Mouse (Mus musculus): ENCODE results near the gene Shroom4. TPM values are rescaled to one million over a fixed set of nuclear protein-coding genes. Genes with fewer than 3 reads are reported as not detected.
A peak's percentile ranks its signal among the peaks of the same experiment; 100 is the strongest.

Shroom4 gene
- polyA plus RNA-seq, 2 experiments, result 0.23 to 0.50 TPM

DNA sequence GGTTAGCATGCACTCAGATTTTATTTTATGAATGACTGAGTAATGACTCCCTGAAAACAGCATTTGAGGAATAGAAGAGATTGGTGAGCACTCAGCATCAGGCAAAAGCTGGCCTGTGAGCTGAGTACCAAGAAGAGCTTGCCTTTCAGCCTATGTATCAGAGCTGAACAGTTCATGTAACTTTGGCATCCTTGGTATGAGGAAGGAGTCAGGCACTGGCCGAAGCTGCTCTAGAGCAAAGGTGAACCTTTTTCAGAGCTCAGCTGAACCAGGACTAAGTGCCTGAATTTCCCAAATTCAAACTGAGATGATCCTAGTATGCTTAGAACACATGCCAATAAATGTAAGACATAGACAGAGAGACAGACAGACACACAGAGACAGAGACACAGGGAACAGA, 5.8 kb upstream of the Shroom4 start:
- Histone ChIP-seq H3K9ac (replicated peaks) (no peak overlapping the region), H3K9me3 (ENCODE audit: control insufficient read depth, low read length) (no peaks in the 10 kb centered on the region), H3K4me3 (ENCODE audit: insufficient read depth in 1 of 2, low read depth in 2 of 2, low read length in 2 of 2) (no peak overlapping the region), H3K27me3 (ENCODE audit: control insufficient read depth, insufficient read depth, low read length) (no peaks in the 10 kb centered on the region), H3K36me3 (replicated peaks; ENCODE audit: control insufficient read depth, insufficient read depth, low read depth) (no peaks in the 10 kb centered on the region), H3K4me2 (ENCODE audit: low read depth) (no peak overlapping the region), H3K27ac (no peak overlapping the region), H3K4me1 (replicated peaks; ENCODE audit: control insufficient read depth in 2 of 2, insufficient read depth in 2 of 2, low read length in 1 of 2) (no peaks in the 10 kb centered on the region)
- 47% methylated on average over 1 of the region's 1 CpGs for WGBS (ENCODE audit: insufficient replicate concordance)
- DNase-seq (ENCODE audit: low read depth in 3 of 3, low spot score in 3 of 3) (no peak), ATAC-seq (ENCODE audit: insufficient read depth) (no peak)
- TF ChIP-seq EP300 (IDR thresholded peaks at IDR 0.05; ENCODE audit: low read depth) (no peak), CTCF (IDR thresholded peaks at IDR 0.05; ENCODE audit: low read depth) (no peak)

DNA sequence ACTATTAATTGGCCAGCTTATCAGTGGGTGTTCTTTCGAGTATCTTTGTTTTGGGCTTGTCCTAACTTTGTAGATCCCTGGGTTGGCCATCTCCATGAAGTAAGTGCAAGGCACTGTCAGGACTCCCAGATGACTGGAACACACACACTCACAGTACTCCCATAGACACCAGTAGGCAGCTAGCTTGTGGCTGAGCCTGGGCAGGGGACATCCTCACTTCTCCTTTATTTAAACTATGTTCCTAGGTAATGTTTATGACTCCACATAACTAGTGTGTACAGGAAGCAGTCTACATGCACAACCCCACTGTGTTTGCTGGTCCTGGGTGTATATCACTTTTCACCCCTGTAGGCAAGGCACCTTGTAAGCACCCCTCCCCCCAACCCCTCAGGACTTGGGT, 461 bp upstream of the Shroom4 start:
- Histone ChIP-seq H3K4me3 (ENCODE audit: insufficient read depth in 1 of 2, low read depth in 2 of 2, low read length in 2 of 2) (no peak overlapping the region), H3K36me3 (replicated peaks; ENCODE audit: control insufficient read depth, insufficient read depth, low read depth) (no peaks in the 10 kb centered on the region), H3K4me2 (ENCODE audit: low read depth) (peak overlapping the region; percentile 61), H3K4me1 (replicated peaks; ENCODE audit: control insufficient read depth in 2 of 2, insufficient read depth in 2 of 2, low read length in 1 of 2) (peaks cover 0 to 2% of the 10 kb centered on the region in 2 experiments; a peak in 2 of 4 replicates), H3K9ac (replicated peaks) (no peak overlapping the region), H3K27ac (no peak overlapping the region), H3K27me3 (ENCODE audit: control insufficient read depth, insufficient read depth, low read length) (peaks cover 7% of the 10 kb centered on the region), H3K9me3 (ENCODE audit: control insufficient read depth, low read length) (no peaks in the 10 kb centered on the region)
- no peak for TF ChIP-seq CTCF (IDR thresholded peaks at IDR 0.05; ENCODE audit: low read depth)
- TF ChIP-seq EP300 (IDR thresholded peaks at IDR 0.05; ENCODE audit: low read depth), result no peak
- ATAC-seq (ENCODE audit: insufficient read depth) (no peak), DNase-seq (ENCODE audit: low read depth in 3 of 3, low spot score in 3 of 3) (no peak)
- WGBS (ENCODE audit: insufficient replicate concordance), result 11% methylated on average over 1 of the region's 1 CpGs

DNA sequence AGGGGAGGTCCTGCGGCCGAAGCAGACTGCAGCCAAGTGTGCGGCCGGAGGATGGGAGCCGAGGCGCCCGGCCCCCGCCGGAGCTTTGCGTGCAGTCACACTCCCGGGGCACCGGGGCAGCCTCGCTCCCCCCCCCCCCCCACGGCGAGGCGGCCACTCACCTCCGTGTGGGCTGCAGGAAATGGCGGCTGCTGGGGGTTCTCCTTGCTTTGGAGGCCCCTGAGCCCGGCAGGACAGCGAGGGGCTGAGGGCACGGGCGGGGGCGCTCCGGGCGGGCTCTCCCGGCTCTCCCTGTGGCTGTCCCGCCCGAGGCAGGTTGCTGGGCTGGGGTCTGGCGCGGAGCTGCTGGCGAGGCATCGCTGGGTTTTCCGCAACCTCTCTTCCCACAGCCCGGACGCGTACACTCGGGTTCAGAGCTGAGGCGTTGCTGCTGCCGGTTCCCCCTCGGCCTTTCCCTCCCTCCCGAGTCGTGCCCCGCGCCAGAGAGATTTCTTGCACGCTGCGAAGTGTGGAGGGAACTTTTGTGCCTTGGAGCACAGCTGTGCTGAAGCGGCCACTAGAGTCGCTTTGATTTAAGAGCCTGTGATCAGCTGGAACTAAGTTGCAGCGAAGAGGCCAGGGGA, 855 bp downstream of the Shroom4 start:
- Histone ChIP-seq H3K36me3 (replicated peaks; ENCODE audit: control insufficient read depth, insufficient read depth, low read depth) (no peaks in the 10 kb centered on the region), H3K4me1 (replicated peaks; ENCODE audit: control insufficient read depth in 2 of 2, insufficient read depth in 2 of 2, low read length in 1 of 2) (peaks cover 0 to 2% of the 10 kb centered on the region in 2 experiments; a peak in 2 of 4 replicates), H3K9ac (replicated peaks) (no peak overlapping the region), H3K4me3 (ENCODE audit: insufficient read depth in 1 of 2, low read depth in 2 of 2, low read length in 2 of 2) (peak overlapping the region; percentile 36 to 45), H3K4me2 (ENCODE audit: low read depth) (peak overlapping the region; percentile 61), H3K27ac (no peak overlapping the region), H3K9me3 (ENCODE audit: control insufficient read depth, low read length) (no peaks in the 10 kb centered on the region), H3K27me3 (ENCODE audit: control insufficient read depth, insufficient read depth, low read length) (peaks cover 7% of the 10 kb centered on the region)
- ATAC-seq (ENCODE audit: insufficient read depth), result no peak
- no peak for DNase-seq (ENCODE audit: low read depth in 3 of 3, low spot score in 3 of 3)
- TF ChIP-seq CTCF (IDR thresholded peaks at IDR 0.05; ENCODE audit: low read depth) (no peak), EP300 (IDR thresholded peaks at IDR 0.05; ENCODE audit: low read depth) (no peak)
- 10% methylated on average over 32 of the region's 49 CpGs for WGBS (ENCODE audit: insufficient replicate concordance)

DNA sequence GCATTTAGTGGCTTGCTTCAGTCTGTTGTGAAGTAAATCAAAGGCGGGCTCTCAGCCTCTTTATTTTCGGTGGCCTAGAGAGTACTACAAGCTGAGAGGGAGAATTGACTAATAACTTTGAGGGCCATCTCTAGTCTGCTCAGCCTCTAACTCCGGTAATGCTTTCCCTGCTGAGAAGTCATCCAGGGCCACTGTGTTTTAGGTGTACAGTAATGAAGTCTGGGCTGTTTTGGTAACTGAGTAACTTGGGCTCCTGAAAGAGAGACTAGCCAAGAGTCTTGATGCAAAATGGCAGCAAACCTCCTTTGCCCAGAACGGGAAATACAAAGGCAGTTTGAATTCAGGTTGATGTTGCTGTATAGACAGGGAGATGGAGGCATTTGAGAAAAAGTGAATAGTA, 3.3 kb downstream of the Shroom4 start:
- DNase-seq (ENCODE audit: low read depth in 3 of 3, low spot score in 3 of 3), result no peak
- no peak overlapping the region for H3K4me2 ChIP-seq (ENCODE audit: low read depth)
- no peaks in the 10 kb centered on the region for H3K9me3 ChIP-seq (ENCODE audit: control insufficient read depth, low read length)
- H3K27me3 ChIP-seq (ENCODE audit: control insufficient read depth, insufficient read depth, low read length), result peaks cover 7% of the 10 kb centered on the region
- ATAC-seq (ENCODE audit: insufficient read depth), result no peak
- no peak overlapping the region for H3K27ac ChIP-seq
- TF ChIP-seq EP300 (IDR thresholded peaks at IDR 0.05; ENCODE audit: low read depth) (no peak), CTCF (IDR thresholded peaks at IDR 0.05; ENCODE audit: low read depth) (no peak)
- H3K4me3 ChIP-seq (ENCODE audit: insufficient read depth in 1 of 2, low read depth in 2 of 2, low read length in 2 of 2), result no peak overlapping the region
- H3K9ac ChIP-seq (replicated peaks), result no peak overlapping the region
- WGBS (ENCODE audit: insufficient replicate concordance), result 60% methylated on average over 4 of the region's 4 CpGs
- no peaks in the 10 kb centered on the region for H3K36me3 ChIP-seq (replicated peaks; ENCODE audit: control insufficient read depth, insufficient read depth, low read depth)
- H3K4me1 ChIP-seq (replicated peaks; ENCODE audit: control insufficient read depth in 2 of 2, insufficient read depth in 2 of 2, low read length in 1 of 2), result peaks cover 0 to 2% of the 10 kb centered on the region in 2 experiments; a peak in 2 of 4 replicates

DNA sequence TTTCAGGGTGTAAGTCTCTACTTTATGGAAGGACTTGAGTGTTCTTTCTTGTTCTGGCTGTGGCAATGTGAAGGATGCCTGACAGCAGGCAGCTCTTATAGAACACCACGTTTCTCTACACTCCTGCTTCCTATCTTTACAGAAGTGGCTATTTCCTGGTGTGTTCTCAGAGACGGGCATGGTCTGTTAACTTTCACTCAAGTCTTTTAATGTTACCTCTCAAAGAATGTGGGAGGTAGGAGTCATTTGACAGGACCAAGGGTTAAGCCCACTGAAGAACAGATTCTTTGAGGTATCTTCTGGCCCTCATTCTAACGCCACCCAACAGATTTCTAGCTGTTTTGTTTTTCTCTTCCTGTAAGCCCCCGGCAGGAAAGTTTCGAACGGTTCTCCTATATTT, 9.5 kb downstream of the Shroom4 start:
- no peak for ATAC-seq (ENCODE audit: insufficient read depth)
- no peaks in the 10 kb centered on the region for H3K36me3 ChIP-seq (replicated peaks; ENCODE audit: control insufficient read depth, insufficient read depth, low read depth)
- no peak overlapping the region for H3K4me2 ChIP-seq (ENCODE audit: low read depth)
- no peaks in the 10 kb centered on the region for H3K27me3 ChIP-seq (ENCODE audit: control insufficient read depth, insufficient read depth, low read length)
- no peaks in the 10 kb centered on the region for H3K9me3 ChIP-seq (ENCODE audit: control insufficient read depth, low read length)
- no peak overlapping the region for H3K4me3 ChIP-seq (ENCODE audit: insufficient read depth in 1 of 2, low read depth in 2 of 2, low read length in 2 of 2)
- no peaks in the 10 kb centered on the region for H3K4me1 ChIP-seq (replicated peaks; ENCODE audit: control insufficient read depth in 2 of 2, insufficient read depth in 2 of 2, low read length in 1 of 2)
- no peak overlapping the region for H3K27ac ChIP-seq
- DNase-seq (ENCODE audit: low read depth in 3 of 3, low spot score in 3 of 3), result no peak
- WGBS (ENCODE audit: insufficient replicate concordance), result 23% methylated on average over 6 of the region's 6 CpGs
- no peak overlapping the region for H3K9ac ChIP-seq (replicated peaks)
- TF ChIP-seq EP300 (IDR thresholded peaks at IDR 0.05; ENCODE audit: low read depth) (no peak), CTCF (IDR thresholded peaks at IDR 0.05; ENCODE audit: low read depth) (no peak)

Data from liver, embryonic 14.5 days (tissue).